Mouse (Mus musculus): ENCODE measurements around the gene Slc4a10.

Gene Slc4a10

GRCm38 (mm10) chr2:62279777-62280176 lies 233.5 kb downstream of the Slc4a10 start:
- DNase-seq: no peak

DNA sequence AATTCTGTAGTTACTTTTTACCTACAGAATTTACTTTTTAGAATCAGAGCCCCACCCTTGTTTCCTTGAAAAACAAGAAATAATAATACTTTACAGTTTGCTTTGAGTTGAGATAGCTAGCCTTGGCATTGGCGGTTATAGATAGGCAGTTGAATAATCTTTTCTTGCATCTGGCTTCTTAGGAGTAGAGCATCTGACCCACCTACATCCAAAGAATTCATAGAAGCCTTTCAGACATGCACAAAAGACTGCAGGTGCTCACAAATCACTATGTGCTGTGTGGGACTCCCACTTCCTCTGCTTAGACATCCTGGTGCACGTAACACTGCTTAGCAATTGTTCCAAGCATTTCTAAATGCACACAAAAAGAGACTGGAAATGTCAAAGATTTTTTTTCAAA lies 238.8 kb downstream of the Slc4a10 start:
- no peak for DNase-seq

DNA sequence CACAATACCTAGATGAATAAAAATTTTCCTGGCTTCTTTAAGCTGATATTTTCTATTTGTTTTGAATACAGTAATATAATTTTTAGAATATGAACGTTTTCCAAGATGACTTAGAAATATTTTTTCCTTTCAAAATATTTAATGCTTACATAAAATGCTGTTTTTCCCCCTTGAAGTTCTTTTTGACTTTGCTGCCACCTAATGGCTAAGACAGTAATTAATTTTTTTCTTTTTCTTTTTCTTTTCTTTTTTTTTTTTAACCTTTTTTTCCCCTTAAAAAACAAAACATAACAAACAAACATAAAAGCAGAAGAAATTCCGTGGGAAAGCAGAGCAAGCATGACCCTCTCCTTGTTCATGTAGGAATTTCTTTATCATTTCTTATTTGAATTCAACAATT lies 239.6 kb downstream of the Slc4a10 start:
- no peak for DNase-seq

GRCm38 (mm10) chr2:62287532-62287931 lies 241.3 kb downstream of the Slc4a10 start:
- DNase-seq: no peak

DNA sequence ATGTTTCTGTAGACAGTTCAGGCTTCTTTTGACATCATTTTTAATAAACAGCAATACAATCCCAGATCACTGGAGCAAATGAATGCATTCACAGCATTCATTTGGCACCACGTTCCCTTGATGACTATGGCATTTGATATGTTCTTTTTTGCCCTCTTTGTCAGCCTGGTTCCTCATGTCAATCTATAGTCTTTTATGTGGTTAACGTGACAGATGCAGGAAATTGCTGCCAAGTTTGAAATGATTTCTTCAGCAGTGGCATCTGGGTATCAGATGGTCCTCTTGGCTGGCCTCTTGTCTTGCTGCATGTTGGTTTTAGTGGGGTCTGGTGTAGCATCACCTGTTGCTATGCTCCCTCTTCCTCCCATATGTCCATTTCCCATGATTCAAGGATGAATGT lies 247.6 kb downstream of the Slc4a10 start:
- DNase-seq: no peak

GRCm38 (mm10) chr2:62301716-62302115 lies 255.5 kb downstream of the Slc4a10 start:
- DNase-seq: no peak

- no peak for DNase-seq
Measured at GRCm38 (mm10) chr2:62306978-62307377, 260.7 kb downstream of the Slc4a10 start.

- DNase-seq: no peak
Measured at GRCm38 (mm10) chr2:62307477-62307876, 261.2 kb downstream of the Slc4a10 start.

DNA sequence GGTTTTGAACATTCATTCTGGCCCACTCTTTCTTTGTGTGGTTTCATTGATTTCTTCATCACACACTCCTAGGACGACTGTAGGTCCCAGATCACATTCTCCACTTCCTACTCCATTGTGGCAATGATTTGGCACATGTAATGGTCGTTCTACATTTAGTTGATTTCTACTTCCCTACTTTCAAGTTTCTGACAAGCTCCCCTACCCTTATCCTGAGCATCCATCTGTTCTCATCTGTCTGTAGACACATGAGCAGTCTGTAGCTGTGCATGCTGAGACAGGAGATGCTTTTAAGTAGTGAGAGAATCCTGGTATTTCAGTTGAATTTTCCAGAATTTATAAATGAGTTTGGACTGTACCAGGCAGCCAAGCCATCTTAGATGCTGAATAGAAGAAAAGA lies 270.7 kb downstream of the Slc4a10 start:
- DNase-seq: no peak

- no peak for DNase-seq
Measured at GRCm38 (mm10) chr2:62319489-62319888, 273.2 kb downstream of the Slc4a10 start.

DNA sequence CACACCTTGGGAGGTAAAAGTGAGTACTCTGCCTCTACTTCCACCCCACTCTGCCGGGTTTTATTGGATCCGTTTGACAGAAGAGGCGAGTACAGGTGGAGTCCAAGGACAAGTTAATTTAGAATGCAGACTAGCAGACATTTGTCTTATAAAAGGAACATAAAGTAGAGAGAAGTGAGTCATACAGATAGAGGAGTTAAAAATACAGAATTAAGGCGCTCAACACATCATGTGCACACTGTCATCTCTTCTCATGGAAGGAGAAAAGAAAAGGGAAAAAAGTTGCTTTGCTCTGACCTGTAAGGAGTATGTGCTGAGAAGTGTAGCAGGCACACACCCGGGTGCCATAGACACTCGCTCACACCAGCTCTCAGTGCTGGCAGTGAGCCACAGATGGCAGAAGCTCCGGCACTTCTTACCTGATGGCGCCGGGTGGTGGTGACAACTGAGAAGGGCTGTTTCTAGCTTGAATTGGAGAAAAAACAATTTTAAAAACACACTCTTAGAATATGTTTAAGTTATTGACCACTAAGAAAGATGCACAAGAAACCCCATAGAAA lies 276.9 kb downstream of the Slc4a10 start:
- DNase-seq: peak; percentile 75

GRCm38 (mm10) chr2:62325388-62325787 lies 279.1 kb downstream of the Slc4a10 start:
- no peak for DNase-seq

DNA sequence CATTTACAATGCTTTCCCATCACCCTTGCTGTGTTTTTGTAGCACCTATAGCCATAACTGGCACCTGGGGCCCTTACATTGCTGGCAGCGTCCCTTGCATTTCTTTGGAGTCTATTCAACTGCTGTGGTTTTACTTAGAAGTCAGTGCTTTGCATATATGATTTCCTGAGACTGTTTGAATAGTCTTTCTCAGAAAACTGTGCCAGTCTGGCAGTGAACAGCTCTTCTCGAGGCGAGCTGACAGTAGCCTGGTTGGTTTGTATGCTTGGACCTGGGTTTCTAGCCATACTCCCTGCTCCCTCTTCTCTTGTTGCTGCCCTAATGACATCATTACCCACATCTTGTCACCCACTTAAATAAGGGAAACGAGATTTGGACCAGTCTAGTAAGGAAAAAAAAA lies 285.7 kb downstream of the Slc4a10 start:
- no peak for DNase-seq

- DNase-seq: no peak
Measured at GRCm38 (mm10) chr2:62332465-62332864, 286.2 kb downstream of the Slc4a10 start.

GRCm38 (mm10) chr2:62334397-62335243 lies 288.4 kb downstream of the Slc4a10 start:
- DNase-seq: no peak

- no peak for DNase-seq
Measured at GRCm38 (mm10) chr2:62337086-62337485, 290.8 kb downstream of the Slc4a10 start.

DNA sequence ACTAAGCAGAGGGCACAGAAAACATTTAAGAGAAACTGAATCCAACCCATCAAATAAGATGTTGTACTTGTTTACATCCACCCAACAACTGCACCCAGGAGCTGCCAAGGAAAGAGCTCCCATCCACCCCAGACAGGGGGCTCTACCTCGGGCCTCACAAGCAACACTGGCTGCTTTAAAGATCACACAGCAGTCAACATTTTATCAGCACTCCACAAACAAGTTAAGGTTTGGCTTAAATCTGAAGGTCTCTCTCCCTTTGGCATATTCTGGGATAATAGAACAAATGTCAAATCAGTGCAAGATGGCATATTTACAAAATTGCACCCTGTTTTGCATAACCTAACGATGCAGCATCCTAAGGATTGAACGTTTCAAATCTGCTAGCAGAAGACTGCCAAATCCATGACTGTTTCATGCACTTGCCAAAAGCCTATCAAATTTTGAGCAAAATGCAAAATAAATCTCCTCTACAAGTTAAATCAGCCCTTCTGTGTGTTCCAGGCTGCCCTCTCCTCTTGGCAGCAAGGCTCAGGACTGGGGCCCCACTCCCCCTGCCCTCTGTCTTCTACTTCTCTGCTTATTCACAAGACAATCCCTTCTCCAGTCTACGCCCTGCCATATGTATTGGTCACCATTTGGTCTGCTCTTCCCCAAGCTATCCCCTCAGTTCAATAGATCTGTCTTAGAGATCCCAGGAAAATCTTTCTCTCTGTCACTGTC lies 293.1 kb downstream of the Slc4a10 start:
- no peak for DNase-seq

- DNase-seq: no peak
Measured at GRCm38 (mm10) chr2:62341061-62341733, 294.9 kb downstream of the Slc4a10 start.

GRCm38 (mm10) chr2:62341734-62342128 lies 295.5 kb downstream of the Slc4a10 start:
- DNase-seq: peak; percentile 58

GRCm38 (mm10) chr2:62344367-62344766 lies 298.1 kb downstream of the Slc4a10 start:
- no peak for DNase-seq

GRCm38 (mm10) chr2:62346771-62347170 lies 300.5 kb downstream of the Slc4a10 start:
- DNase-seq: no peak

GRCm38 (mm10) chr2:62347762-62348161 lies 301.5 kb downstream of the Slc4a10 start:
- no peak for DNase-seq

DNA sequence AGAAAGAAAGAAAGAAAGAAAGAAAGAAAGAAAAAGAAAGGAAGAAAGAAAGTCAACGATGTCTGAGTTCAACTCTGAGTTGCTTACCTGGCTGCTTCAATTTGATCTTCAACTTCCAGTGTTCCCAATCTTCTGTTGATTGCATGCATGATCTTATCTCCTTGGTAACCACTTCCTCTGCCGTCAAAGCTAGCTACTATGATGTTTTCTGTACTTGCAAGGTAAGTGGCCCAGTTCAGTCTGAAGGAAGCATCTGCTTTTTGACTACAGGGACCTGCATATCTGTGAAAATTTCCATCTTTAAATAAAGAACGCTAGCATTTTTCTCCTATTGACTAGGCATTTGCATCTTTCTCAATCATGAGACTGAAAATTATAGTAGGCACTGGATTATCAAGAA lies 305.8 kb downstream of the Slc4a10 start:
- DNase-seq: no peak

Data from cerebellum, adult 11 months (tissue).